Mouse (Mus musculus) embryo, embryonic 9.5 days (tissue): Measurements from ENCODE around the gene Clec2e.
A peak's percentile ranks its signal among the peaks of the same experiment; 100 is the strongest.
"Not testable (repeated sequence)": the region's sequence is repeated elsewhere in the genome, so short reads cannot be mapped to it uniquely, and the experiment has no call there.

ENCODE experiments used
- DNase-seq: peaks from one replicate; pipeline ENCODE4 v3.0.0-alpha.2; 2017; ENCODE audit errors: extremely low spot score

Clec2e gene

GRCm38 (mm10) chr6:129100794-129101193 is at the start of gene Clec2e:
TSS of gene Clec2e (minus strand) at chr6:129100913.
- not testable (repeated sequence) for DNase-seq

DNA sequence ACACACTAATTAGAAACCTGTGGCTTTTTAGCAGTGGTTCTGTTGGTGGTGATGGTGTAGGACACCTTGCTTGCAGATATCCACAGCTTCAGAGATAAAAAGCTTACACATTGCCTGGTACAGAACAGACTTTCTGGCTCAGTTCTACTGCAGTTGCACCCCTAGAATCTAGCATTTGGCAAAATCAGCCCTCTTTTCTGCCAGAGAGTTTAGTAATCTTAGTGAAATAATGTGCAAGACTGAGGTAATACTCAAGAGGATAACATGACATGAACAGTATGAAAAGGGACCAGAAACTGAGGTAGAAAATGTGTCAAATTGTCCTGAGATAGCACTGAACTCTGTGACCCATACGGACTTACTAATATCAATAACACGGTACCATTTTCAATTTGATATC is 46.1 kb upstream of the Clec2e start:
- DNase-seq, result no peak

- DNase-seq, result no peak
Observed at GRCm38 (mm10) chr6:129132604-129133341, 32.1 kb upstream of the Clec2e start.

GRCm38 (mm10) chr6:129126861-129127260 is 26.1 kb upstream of the Clec2e start:
- no peak for DNase-seq

GRCm38 (mm10) chr6:129124531-129124930 is 23.8 kb upstream of the Clec2e start:
- DNase-seq, result not testable (repeated sequence)

- no peak for DNase-seq
Observed at GRCm38 (mm10) chr6:129116223-129116622, 15.5 kb upstream of the Clec2e start.

- not testable (repeated sequence) for DNase-seq
Observed at GRCm38 (mm10) chr6:129114237-129114636, 13.5 kb upstream of the Clec2e start.

DNA sequence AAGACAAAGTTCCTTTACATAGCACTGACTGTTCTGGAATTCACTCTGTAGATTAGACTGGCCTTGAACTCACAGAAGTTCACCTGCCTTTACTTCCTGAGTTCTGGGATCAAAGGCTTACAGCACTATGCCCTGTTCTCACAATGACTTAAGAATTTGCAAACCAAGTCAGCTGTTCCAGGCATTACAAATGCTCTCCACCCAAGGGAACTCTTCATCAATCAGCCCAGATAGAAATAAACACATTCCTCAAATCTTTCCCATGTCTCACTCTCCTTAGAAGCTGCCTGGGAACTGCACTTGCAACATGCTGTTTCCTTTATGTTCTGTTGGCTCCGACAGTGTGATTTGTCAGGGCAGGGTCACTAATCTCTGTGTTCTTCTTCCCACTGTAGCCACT is 13.1 kb upstream of the Clec2e start:
- DNase-seq, result no peak

DNA sequence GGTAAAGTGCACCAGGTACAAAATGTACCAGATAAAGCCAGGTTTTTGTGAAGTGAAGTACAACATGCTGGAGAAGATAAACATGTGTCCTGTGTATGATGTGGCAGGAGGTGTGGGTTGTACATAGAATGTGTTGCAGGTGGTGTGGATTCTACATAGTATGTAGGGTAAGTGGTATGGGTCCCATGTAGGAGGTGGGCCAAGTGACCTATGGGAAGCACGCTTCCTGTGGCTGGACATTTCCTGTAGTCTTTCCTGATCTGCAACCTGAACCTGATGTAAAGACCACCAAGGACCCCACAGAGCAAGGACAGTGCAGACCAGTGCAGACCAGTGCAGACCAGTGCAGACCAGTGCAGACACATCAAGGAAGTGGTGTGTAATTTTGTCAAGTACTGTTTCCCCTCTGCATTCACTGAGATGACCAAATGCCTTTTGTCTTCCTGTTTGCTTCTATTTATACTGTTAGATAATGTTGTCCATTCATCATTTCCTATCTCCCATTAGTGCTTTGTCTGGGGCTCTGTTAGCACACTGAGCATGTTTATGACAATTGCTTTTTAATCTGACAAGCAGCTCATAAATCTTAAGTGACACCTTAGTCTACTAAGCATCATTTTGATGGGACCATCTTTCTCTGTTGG is 12.4 kb upstream of the Clec2e start:
- no peak for DNase-seq

DNA sequence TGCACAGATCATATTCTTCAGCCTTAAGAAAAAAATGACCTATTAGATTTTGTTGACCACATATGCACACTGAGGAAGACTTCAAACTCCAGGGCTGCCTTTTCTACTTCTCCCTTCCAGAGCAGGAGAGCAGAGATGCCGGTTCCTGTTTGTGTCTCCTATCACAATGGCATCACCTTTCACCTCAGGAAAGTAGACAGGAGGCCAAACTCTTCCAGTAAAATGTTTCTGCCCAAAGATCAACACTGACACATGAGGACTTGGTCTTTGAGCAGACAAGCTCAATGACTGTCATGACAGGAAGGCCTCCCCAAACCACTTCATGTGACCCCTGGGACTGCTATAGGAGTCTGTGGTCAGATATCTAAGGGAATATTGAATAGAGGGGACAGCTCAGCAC is 11.8 kb upstream of the Clec2e start:
- DNase-seq, result no peak

- DNase-seq, result no peak
Observed at GRCm38 (mm10) chr6:129107916-129108315, 7.2 kb upstream of the Clec2e start.

DNA sequence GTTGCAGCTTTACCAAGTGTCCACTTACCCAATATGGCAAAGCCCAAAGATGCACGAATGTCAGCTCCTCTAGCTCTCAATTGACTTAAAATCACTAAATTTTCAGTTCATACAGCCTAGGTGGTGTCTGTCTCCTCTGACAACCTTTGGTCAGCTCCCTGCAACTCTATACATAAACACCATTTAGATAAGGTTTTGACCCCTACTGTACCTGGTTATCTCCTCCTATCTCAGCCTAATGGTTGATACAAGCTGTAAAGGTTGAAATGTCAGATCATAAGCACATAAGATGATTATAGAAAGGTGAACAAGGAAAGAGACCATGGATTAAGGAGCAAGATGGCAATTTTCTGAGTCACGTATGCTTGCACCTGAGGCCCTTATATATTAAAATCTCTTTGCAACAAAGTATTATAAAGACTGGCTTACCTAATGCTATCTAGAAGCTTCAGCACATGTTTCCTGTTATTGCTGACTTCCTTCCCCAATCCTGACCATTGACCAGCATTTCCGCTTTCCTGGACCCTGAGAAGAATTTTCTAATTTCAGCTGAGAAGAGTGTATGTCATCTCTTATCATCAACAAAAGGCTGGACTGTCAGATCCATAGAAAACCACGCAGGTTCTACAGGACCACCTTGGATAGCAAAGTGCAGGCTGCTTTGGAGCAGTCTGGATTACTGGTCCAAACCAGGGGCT is 2.3 kb upstream of the Clec2e start:
- no peak for DNase-seq

- no peak for DNase-seq
Observed at GRCm38 (mm10) chr6:129101604-129102003, 891 bp upstream of the Clec2e start.

GRCm38 (mm10) chr6:129097929-129098328 is 2.8 kb downstream of the Clec2e start:
- no peak for DNase-seq

DNA sequence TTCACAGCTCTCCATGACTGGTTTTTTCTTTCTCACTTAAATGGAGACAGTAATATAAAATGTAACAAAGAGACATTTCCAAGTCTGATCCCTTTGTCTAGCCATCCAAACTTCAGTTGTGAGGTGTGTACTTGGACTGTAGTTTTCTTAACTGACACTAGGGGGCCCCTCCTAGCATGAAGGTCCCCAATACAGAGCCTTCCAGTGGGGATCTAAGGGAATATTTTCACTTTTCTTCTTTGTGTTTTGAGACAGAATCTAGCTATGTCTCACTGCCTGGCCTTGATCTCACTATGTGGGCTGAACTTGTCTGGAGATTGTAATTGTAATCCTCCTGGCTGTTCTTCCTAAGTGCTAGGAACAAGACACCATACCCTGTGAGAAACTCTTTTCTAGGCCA is 5.5 kb downstream of the Clec2e start:
- DNase-seq, result no peak

DNA sequence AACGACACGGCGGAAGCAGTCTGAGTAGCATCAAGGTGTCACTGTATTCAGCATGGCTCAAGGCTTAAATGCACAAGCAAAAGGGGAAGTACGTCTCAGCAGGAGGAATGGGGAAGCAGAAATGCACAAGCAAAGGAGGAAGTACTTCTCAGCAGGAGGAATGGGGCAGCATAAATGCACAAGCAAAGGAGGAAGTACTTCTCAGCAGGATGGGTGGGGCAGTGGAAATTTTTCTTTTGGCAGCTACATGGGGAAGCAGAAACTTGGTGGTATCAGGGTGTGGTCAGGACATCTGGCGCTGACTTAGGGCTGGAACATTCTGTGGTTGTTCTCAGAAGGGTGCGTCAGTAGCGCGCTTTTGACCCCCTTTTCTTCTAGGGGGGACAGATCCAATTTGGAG is 12.1 kb downstream of the Clec2e start:
- not testable (repeated sequence) for DNase-seq

DNA sequence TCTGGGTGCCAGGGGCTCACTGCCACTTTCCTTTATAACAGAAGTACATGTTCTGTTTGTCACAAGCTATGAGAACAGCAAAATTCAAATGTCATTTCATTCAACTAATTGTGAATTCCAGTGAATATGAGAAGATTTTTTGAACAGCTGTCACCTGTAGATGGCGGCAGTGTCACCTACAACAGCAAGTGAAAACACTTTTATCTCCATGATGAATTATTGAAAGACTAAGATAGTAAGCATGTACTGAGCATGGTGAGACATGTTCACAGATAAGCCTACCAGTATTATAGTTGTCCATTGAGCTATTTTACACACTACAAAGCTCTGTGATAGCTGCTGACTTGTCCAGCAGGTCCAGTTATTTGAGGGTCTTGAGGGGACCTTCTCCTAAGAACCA is 12.6 kb downstream of the Clec2e start:
- no peak for DNase-seq

- not testable (repeated sequence) for DNase-seq
Observed at GRCm38 (mm10) chr6:129086031-129086430, 14.7 kb downstream of the Clec2e start.

DNA sequence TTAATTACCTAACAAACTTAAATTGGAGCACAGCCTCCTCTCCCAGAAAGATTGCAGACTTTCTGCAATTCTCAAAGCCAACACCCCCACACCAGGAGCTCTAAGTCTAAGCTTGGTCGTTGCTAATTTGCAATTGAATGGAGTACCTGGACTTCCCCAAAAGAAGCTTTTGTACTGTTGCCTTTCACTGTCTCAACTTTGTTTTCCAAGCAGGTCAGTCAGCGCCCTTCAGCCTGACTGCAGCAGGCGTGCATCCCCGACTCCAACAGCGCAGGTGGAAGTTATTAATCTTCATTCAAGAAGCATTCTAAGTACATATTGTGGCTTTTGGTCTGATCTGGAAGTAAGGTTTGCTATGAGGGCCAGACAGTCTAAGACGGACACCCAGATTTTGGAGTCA is 15.6 kb downstream of the Clec2e start:
- DNase-seq, result no peak

- DNase-seq, result peak; percentile 11
Observed at GRCm38 (mm10) chr6:129066986-129067385, 33.7 kb downstream of the Clec2e start.

- DNase-seq, result no peak
Observed at GRCm38 (mm10) chr6:129066530-129066929, 34.2 kb downstream of the Clec2e start.

- no peak for DNase-seq
Observed at GRCm38 (mm10) chr6:129065857-129066256, 34.9 kb downstream of the Clec2e start.

- DNase-seq, result no peak
Observed at GRCm38 (mm10) chr6:129065407-129065806, 35.3 kb downstream of the Clec2e start.
